Mouse (Mus musculus) skeletal muscle tissue, adult 2 months (tissue): ENCODE data around the gene Kdelr3.
A peak's percentile ranks its signal among the peaks of the same experiment; 100 is the strongest.

ENCODE experiments used
- DNase-seq: peaks from one replicate; pipeline ENCODE4 v3.0.0-alpha.2; 2012; ENCODE audit warnings: low read depth, low spot score

Kdelr3 gene

DNA sequence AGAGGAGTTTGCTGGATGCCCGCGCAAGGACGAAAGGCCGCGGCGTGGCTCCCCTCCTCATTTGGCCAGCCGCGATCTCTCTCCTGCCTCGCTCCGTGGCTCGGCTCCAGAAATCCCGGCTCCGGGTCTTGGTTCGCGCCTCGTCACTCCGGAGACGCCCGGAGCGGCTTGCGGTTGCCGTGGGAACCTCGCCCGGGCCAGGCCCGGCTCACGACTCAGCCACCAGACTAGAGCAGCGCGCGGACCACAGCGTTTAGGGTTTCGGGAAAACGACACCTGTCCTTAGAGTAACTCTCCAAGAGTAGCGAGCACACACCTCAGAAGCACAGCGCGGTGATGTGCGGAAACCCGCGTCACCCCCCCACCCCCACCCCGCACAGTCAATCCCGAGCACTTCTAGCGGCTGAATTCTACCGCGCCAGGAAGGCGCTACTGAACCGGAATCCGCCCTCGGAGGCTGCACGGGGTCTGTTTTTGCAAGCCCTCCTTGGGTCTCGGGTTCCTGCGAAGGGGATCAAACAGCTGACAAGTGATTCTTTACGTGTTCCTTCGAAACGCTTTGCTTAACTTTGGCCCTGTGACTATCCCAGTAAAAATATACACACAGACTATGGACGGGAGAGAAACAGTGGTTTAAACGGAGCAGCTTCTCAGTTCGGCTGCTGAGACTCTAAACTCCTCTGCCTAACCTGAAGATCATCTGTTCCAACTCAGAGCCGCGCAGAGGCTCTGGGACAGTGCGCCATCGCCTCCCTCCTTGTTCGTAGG, 4.5 kb upstream of the Kdelr3 start:
- DNase-seq: no peak

DNA sequence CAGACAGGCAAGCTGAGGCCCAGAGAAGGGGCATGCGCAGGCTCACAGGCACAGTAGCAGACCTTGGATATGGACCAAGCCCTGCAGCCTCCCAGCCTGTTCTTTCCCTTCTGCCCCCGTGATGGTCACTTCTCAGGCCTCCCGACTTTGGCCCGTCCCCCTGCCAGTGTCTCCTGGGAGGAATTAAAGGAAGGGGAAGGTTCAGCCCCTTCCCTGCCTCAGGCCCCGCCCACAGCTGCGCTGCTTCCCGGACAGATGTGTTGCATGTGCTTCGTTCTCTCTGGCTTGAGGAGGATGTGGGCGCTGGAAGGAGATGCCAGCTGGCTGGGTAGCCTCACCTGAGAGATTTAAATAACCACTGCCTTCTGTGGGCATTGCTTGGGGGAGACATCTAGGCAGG, 2.3 kb upstream of the Kdelr3 start:
- no peak for DNase-seq

DNA sequence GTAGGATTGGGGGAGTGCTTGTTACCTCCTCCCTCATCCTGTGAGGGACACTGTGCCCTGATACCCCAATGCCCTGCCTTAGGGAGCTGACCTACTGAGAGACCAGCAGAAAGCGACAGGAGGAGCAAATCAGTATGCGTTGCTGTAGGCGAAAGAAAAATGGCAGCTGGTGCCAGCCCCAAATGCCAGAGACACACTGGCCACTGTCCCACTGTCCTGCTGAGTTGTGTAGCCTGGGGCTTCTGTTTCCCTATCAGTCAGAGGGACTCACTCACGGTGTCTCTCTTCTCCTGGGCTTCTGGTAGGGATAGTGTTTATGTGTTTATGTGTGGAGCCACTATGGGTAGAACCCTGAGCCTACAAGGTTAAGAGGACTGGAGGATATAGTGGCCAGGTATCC, 1.5 kb downstream of the Kdelr3 start:
- DNase-seq: no peak

DNA sequence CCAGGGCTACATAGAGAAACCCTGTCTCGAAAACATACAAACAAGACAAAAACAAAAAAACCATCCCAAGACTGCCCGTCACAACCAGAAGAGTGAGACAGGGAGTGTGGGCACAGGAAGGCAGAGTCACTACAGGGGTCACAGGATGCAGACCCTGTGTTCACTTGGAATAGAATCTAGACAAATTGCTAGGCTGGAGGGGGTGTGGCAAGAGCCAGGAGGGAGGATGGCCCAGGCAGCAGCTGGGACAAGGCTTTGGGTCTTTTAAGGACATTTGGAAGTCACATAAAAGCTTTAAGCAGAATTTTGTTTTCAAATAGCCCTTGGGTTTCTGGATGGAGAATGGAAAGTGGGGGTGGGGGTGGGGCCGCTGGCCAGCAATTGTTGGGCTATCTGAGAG, 2.4 kb downstream of the Kdelr3 start:
- no peak for DNase-seq

DNA sequence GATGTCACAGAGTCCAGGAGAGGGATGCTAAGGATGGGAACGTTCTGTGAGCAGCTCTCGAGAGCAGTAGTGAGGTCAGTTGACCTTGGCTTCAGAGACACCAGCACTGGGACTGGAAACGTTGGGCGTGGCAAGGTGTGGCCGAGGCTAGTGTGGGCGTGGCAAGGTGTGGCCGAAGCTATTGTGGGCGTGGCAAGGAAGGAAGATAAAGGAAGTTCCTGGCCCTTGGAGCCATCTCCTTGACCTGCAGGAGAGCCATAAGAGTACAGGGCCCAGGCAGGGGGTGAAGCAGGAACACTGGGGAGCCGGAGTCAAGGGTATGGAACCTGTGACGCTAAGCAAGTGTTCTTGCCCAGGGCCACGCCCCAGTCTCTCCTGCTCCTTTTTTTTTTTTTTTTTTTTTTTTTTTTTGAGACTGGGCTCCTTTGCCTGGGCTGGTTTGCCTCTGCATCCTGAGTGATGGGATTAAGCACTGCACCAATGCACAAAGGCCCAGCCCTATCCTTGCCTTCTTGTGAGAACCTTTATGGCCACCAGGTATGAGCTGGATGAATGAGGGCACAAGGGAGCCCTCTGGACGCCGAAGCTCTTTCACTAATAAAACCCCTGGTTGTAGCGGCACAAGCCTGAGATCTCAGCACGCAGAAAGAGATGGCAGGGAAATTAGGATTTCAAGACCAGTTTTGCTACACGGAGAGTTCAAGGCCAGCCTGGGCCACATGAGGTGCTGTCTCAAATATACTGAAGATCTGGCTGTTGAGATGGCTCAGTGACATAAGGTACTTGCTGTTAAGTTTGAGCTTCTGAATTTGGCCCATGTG, 3.4 kb downstream of the Kdelr3 start:
- no peak for DNase-seq

DNA sequence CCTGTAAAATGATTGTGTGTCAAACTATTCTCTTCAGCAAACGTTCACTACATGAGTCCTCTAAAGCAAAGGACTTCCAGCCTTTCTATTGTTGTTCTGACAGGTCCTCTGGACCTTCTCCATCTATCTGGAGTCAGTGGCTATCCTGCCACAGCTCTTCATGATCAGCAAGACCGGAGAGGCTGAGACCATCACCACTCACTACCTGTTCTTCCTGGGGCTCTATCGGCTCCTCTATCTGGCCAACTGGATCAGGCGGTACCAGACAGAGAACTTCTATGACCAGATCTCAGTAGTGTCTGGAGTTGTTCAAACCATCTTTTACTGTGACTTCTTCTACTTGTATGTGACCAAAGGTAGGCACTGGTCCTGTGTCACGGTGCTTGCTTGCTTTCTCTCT, 9.4 kb downstream of the Kdelr3 start:
- no peak for DNase-seq

DNA sequence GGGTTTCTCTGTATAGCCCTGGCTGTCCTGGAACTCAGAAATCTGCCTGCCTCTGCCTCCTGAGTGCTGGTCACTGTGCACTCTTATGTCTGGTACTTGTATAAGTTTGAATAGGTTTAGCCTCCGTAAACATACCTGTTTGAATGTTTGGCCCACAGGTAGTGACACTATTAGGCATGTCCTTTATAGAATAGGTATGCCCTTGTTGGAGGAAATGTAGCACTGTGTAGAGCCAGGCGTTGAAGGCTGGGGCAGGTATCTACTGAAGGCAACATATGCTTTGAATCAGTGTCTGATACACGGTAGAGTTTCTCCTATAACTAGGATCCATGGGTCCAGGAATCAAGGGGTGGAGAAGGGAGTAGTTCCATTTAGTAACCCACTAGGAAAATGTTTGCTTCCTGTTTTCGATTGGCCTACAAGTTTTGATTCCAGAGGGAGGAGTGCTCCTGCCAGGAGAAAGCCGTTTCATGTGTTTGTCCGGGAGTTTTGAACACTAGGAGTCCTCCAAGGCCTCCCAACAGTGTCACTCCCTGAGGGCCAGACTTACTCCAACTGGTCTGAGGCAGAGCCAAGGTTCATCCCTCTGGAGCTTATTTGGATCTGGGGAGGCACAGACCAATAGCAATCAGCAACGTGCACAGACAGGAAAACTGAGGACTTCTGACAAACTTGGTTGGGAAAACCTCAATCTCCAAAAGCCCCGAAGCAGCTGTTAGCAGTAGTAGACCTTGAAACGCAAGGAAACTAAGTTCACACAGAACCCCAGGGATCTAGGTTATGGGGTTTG, 10.0 kb downstream of the Kdelr3 start:
- no peak for DNase-seq

DNA sequence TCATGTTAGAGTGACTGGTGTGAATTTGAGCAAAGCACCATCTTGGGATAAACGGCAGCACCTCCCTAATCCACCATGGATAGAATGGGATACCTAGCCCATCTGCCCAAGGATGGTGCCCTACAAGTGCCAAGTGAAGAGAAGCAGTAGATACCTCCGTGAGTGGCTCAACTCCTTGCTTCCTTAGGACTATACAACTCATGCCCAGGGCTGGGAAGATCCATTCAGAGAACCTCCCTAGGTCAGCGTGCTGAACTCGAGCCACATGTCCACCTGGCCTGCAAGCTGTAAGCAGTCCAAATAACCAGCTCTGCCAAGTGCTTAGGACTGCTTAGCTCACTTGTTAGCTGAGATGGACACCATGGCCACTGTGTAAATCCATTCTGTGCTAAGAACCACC, 11.0 kb downstream of the Kdelr3 start:
- peak; percentile 73 for DNase-seq

DNA sequence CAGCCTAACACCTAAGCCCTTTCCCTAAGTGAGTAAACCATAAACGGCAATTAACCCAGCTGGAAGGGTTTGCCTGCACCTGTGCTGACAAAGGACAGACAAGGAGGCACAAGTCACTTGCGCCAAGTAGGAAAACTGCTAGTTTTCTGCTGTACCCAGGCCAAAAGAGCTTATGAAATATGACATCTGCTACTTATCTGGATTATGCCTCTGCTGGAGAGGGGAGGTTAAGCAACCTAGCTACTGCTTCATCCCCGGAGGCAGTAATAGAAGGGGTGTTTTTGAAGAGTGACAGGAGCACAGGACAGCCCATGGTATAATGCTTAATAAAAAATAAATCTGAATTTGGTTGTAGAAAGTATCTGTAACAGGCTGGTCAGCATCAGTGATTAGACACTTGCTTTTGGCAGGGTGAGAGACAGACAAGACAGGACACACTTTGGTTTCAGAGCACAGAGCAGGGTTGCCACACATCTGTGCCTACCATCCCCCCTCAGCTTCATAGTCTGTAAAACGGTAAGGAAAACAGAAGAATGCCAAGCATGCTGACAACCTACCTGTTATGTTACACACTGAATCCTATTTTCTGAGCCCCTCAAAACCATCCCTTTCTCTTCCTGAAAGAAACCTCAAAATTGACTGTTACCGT, 11.9 kb downstream of the Kdelr3 start:
- no peak for DNase-seq

DNA sequence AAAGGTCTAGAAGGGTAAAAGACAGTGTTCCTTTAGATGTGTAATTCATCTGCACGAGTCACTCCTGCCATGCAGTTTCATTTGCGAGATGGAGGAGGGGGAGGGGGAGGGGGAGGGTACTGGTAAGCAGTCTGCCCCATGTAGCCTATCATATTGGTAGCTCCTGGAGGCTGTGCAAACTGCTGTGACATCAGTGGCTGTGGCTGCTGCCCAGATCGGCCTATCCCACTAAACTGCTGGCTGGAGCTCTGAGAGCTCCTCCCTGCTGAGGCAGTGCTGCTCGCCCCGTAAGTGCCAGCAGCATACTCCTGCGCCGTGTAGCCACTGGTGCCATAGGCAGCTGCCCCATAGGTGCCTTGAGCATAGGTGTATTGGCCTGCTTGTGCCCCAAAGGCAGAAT, 13.7 kb downstream of the Kdelr3 start:
- no peak for DNase-seq

DNA sequence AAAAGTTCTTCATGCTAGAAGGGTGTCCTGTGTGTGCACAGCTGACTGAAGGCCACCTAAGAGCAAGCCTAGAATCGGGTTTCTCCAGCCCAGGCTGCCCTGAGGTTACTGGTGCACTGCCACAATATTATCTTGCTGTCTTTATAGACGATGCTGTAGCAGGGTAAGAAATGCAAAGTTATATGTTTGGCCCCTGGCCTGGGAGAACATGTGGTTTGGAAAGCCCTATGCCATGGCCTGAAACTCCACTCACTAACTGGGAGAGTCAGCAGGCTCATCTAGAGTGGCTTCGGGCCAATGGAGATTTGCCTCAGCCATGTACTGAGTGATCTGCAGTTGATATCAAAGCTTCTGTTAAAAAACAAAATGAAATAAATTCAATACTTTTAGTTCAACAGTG, 17.6 kb downstream of the Kdelr3 start:
- DNase-seq: no peak

DNA sequence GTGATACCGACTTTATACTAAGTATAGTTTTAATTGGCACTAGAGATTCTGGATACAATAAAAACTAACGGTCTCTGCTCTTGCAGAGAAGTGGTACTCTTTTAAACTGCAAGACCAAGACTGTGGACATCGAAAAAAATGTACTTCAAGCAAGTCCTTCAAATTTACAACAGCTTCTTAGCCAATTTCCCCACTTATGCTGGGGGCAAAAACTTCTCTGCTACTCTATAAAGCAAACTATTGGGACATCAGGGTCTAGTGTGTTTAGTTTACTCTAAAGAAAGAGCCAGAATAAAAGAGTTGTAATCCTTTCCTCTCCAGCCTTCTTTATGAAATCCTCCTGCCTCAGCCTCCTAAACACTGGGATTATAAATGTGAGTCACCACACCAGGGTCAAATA, 27.8 kb downstream of the Kdelr3 start:
- no peak for DNase-seq

DNA sequence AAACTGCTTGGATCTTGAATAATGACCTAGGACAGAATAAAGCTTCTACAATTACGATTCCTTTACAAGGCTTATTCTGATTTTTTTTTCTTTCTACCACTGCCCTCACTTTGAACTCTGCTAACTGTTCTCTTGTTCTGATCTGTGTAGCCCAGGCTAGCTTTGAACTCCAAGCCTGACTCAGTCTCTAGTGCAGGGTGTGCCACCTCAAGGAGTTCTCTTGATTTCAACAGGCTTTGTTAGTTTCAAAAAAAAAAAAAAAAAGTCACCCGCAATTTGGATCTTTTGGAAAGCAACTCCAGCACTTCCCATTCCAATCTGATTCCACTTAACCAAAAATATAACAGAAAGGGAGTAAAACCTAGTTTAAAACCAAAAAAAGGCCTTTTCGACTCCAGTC, 29.3 kb downstream of the Kdelr3 start:
- DNase-seq: no peak

DNA sequence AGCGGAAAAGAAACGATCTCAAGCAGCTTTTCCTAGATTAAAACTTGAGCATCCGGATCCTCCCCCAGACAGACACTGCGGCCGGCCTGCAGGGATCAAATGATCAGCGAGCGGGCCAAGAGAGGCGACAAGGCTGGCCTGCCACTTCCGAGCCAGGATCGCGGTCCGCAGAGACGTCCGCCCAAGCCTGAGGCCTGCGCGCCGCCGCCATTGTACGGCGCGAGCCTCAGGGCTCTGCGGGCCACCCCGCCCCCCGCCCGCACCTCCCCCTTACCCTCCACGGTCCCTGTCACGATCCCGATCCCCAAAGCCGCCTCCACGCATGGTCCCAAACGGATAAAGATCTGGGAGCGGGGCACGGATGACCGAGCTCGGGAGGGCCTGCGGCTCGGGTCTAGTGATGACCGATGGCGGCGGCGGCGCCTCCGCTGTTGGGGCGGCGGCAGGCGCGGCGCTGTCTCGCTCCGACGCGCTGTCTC, 29.7 kb downstream of the Kdelr3 start:
- peak; percentile 75 for DNase-seq

DNA sequence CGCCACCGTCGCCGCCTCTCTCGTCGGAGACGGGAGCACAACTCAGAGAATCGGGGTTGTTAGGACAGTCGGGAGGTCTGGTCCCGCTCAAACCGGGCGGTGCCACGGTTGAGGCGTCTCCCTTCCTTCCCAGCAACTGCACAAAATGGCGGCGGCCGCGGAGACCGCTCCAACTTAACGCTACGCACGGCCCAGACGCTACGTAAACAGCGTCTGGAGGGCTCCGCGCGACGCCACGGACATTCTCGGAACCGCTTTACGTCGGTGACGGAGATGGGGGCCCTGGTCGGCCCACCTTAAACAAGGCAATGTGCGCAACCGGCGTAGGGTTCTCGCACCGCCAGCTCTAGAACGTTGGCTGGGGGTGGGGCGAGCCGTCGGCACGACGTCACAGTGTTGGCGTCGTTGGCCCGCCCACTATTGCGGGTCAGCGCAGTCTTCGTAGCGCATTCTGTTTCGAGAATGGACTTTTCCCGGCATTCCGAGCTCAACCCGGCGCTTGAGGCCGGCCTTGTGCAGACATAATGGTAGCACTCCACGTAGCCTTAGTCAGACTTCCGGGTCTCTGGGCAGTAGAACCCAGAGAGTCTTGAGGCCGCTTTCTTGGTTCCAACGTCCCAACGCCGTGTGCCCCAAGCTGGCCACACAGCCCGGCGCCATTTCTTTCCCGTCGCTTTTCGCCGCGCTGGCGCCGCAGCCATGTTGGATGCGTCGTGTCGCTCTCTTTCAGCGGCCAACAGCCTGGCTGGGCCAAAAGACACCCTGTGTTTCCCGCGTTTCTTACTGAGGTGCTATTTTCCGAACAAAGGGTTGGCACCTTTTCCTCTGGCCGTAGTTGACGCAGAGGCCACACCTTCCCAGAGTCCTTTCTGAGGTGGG, 30.4 kb downstream of the Kdelr3 start, which contains the start of gene Ddx17:
Gene Ddx17 (minus strand): TSS at position 332 of the 879 bp plus-strand sequence.
- peak; percentile 99 for DNase-seq

DNA sequence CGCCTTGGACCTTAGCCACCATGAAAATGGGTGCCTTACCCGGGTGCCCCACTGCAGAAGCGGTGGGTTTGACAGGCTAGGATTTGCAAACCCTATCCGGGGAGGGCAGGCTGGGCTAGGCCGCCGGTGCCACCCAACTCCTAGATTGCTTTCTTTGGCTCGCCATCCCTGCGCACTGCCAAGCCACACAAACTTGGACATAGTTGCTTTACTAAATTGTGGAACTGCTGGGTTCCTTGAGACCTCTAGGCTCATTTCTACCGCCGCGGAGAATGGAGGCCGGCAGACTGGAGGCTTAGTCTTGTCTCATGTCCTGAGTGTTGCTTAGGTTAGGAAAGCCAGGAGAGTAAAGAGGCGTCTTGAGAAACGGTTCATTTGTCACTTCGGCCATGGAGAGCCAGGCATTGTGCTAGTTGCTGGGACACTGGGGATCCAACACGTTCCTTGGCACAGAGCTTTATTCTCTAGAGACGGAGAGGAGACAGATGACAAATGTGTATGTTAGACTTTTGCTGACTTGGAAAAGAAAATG, 31.1 kb downstream of the Kdelr3 start:
- no peak for DNase-seq

DNA sequence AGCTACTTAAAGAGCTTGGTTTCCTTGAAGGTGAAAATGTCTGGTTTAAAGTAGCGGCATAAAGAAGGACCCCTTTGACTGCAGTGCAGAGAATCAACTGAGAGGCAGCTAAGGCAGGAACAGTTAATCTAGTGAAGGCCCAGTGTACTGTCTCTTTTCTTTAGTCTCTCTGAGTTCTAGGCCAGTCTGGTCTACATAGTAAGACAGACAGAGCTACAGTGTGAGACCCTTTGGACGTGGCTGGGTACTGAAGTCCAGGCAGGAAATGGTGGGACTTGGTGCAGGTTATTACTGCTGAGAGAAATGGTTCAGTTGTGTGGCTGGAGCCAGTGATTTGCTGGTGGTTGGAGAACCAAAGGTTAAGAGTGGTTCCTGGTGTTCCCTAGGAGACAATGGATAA, 32.0 kb downstream of the Kdelr3 start:
- DNase-seq: no peak

DNA sequence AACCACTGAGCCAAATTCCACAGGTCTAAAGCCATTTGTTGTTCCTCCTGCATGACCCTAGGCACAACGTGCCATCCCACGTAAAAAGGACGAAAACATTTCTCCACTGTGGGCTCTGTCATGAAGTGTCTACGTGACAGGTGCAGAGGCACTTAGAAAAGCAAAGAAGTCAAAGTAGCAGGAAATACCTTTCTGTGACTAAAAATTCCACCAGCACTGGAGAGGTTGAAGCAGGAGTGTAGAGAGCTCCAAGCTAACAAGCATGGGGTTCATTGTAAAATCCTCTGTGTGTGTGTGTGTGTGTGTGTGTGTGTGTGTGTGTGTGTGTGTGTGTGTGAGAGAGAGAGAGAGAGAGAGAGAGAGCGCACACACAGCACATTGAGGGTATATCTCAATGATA, 36.4 kb downstream of the Kdelr3 start:
- DNase-seq: no peak

DNA sequence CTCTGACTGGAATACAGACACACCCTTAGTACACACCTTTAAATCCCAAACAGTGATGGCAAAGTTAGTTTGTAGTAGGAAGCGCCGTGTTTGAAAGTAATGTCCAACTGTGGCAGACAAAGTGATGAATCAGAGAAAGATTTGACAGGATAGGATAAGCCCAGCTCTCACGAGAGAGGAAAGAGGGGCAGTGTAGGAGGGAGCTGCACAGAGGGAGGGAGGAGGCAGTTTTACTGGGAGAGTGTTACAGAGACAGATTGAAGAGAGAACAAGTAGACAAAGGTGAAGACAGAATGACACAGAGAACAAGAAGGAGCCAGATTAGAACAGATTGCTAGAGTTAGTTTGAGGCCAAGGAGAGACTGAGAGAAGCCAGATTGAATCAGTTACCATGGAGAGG, 43.4 kb downstream of the Kdelr3 start:
- no peak for DNase-seq

DNA sequence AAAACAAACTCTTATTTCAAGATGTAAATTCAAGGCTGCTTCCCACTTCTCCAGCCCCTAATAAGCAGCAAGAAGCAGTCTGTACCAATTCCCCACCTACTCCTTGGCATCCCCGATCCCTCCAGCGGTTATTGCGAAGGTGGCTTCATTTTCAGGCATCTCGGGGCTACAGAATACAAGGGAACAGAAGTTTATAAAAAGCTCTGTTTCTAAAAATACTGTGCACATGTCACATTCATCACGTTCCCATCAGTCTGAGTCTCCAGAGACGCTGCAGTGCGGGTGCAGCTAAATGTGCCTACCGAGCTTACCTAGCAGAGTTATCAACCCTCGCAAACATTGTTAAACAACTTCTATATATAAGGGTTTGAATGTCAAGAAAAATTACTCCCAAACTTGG, 46.2 kb downstream of the Kdelr3 start:
- no peak for DNase-seq
